Mouse (Mus musculus): ENCODE data around the gene Lonrf2.

Lonrf2 gene

GRCm38 (mm10) chr1:38767812-38768211 lies 68.7 kb downstream of the Lonrf2 start:
- DNase-seq (ENCODE audit: low spot score) = no peak

GRCm38 (mm10) chr1:38766661-38767572 lies 69.6 kb downstream of the Lonrf2 start:
- no peak for DNase-seq (ENCODE audit: low spot score)

- DNase-seq (ENCODE audit: low spot score) = no peak
Measured at GRCm38 (mm10) chr1:38766254-38766653, 70.3 kb downstream of the Lonrf2 start.

- DNase-seq (ENCODE audit: low spot score) = no peak
Measured at GRCm38 (mm10) chr1:38763960-38764613, 72.4 kb downstream of the Lonrf2 start.

- no peak for DNase-seq (ENCODE audit: low spot score)
Measured at GRCm38 (mm10) chr1:38760424-38760823, 76.1 kb downstream of the Lonrf2 start.

GRCm38 (mm10) chr1:38757791-38758403 lies 78.6 kb downstream of the Lonrf2 start:
- DNase-seq (ENCODE audit: low spot score) = no peak

- DNase-seq (ENCODE audit: low spot score) = no peak
Measured at GRCm38 (mm10) chr1:38743863-38744262, 92.6 kb downstream of the Lonrf2 start.

All from layer of hippocampus, adult 9-10 months (tissue).